Mouse (Mus musculus): ENCODE results near the gene Rab43.

GRCm38 (mm10) chr6:87739898-87740297 is 72.1 kb downstream of the Rab43 start:
- no peak for TF ChIP-seq GATA1 (IDR thresholded peaks at IDR 0.05; ENCODE audit: borderline replicate concordance, low read length)
- TF ChIP-seq FLI1 (IDR thresholded peaks at IDR 0.05; ENCODE audit: low read length) = no peak

Measured in megakaryocyte, embryonic 14.5 days (primary cell).